Mouse (Mus musculus) stomach, postnatal 0 days (tissue): ENCODE measurements around the gene Gzmf.

Experiments
- CTCF ChIP-seq: IDR thresholded peaks from 2 replicates; pipeline ENCODE4 v1.5.1; 2016; ENCODE audit warnings: antibody characterized with exemption, low read depth, mild to moderate bottlenecking, moderate library complexity
- EP300 ChIP-seq: optimal IDR thresholded peaks from 2 replicates; pipeline ENCODE3; 2016; ENCODE audit warnings: antibody characterized with exemption

GRCm38 (mm10) chr14:56205613-56206012 lies 5.6 kb downstream of the Gzmf start:
- TF ChIP-seq CTCF (no peak), EP300 (no peak)
